Mouse (Mus musculus): ENCODE measurements at regions not wholly inside any gene's neighbourhood (a gene's known extent, or its start where the extent isn't known, plus 50 kb on each side); places are given as distances from the start of the nearest gene placed in this dataset.

DNA sequence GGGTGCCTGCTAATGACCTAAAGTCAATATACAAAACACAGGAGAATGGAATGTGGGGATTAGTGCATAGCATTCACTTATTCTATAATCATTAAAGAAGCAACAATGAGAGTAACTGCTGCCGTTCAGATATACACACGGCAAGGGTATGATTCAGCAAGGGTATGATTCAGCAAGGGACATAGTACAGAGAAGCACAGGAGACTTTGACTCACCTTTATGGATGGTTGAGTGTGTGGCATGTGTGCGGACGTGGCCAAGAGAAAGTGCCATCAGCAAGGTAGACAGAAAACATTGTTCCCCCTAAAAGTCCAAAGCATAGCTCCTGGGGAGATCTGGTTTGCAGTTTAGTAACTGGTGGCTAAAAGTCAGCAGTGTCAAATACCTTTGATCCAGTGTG, 547.4 kb downstream of the Nyap2 start:
- no peak for TF ChIP-seq ELF1 (IDR thresholded peaks at IDR 0.05; ENCODE audit: low read depth, low read length)
- TF ChIP-seq SIN3A (IDR thresholded peaks at IDR 0.05; ENCODE audit: low read length): no peak
- TF ChIP-seq CTCF (conservative IDR thresholded peaks at IDR 0.05 in 1 of 2, IDR thresholded peaks at IDR 0.05 in 1 of 2; ENCODE audit: low read depth in 2 of 2, low read length in 2 of 2): no peak
- no peak for TF ChIP-seq ZKSCAN1 (IDR thresholded peaks at IDR 0.05; ENCODE audit: borderline replicate concordance, low read depth, low read length)
- no peak for TF ChIP-seq USF2 (conservative IDR thresholded peaks at IDR 0.05; ENCODE audit: low read depth, low read length)
- no peak for TF ChIP-seq POLR2A (IDR thresholded peaks at IDR 0.05; ENCODE audit: low read depth, low read length)
- no peak for TF ChIP-seq E2F4 (IDR thresholded peaks at IDR 0.05; ENCODE audit: insufficient replicate concordance, low read depth, low read length)
- no peak for TF ChIP-seq EP300 (IDR thresholded peaks at IDR 0.05; ENCODE audit: low read length)
- no peak for TF ChIP-seq UBTF (IDR thresholded peaks at IDR 0.05; ENCODE audit: low read depth, low read length)
- no peak for TF ChIP-seq RCOR1 (conservative IDR thresholded peaks at IDR 0.05; ENCODE audit: low read depth, low read length)
- TF ChIP-seq ZNF384 (IDR thresholded peaks at IDR 0.05; ENCODE audit: low read depth, low read length): no peak
- no peak for TF ChIP-seq RAD21 (IDR thresholded peaks at IDR 0.05; ENCODE audit: low read depth, low read length)

Measured in CH12.LX (cell line).